Mouse (Mus musculus) heart, postnatal 4 days (tissue): Measurements from ENCODE around the gene Acp5. TPM values are rescaled to one million over a fixed set of nuclear protein-coding genes. Genes with fewer than 3 reads are reported as not detected.
"Not testable (repeated sequence)": the region's sequence is repeated elsewhere in the genome, so short reads cannot be mapped to it uniquely, and the experiment has no call there.

ENCODE experiments used
- DNase-seq: peaks from one replicate; pipeline ENCODE4 v3.0.0; 2021
- total RNA-seq, 2 experiments: library from RNA; stranded (reverse); gene quantifications; 2 replicates each; pipeline ENCODE4 v1.2.3; 2021

Gene Acp5
- 1 to 10 TPM in 1 of 2 experiments, under 1 TPM in 1; 0.71 to 1.6 TPM for total RNA-seq

DNA sequence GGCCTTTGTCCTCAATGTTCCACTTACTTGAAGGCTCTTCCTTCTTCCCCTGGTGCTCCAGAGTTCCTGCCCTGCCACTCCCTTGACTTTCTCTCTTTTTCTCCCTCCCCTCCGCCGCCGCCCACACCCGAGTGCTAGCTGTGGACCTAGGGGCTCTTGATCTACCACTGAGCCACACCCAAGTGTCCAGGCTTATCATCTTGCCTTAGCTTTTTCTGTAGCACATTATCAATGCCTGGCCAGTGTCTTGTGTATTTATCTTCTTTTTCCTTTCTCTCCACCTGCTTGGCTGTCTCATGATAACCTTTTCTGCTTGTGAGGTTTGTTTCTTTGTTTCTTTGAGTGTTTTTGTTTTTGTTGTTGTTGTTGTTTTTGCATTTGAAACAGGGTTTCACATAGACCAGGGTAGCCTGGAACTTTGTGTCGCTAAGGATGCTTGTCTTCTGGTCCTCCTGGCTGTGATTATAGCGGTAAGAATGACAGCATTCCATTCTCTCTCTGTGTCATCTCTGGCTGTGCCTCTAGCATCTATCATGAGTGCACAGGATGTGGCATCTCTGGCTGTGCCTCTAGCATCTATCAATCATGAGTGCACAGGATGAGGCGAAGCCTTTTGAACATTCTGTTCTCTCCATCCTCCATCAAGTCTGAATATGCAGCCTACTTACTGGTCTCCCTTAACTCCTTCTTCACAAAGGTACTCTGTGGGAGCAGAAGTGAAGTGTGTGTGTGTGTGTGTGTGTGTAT, at the start of gene Acp5:
Acp5 (minus strand) TSS at position 68 of the 747 bp plus-strand sequence.
- no peak for DNase-seq

GRCm38 (mm10) chr9:22172318-22172717, 36.8 kb upstream of the Acp5 start:
- no peak for DNase-seq

- no peak for DNase-seq
Observed at GRCm38 (mm10) chr9:22169327-22169726, 33.8 kb upstream of the Acp5 start.

DNA sequence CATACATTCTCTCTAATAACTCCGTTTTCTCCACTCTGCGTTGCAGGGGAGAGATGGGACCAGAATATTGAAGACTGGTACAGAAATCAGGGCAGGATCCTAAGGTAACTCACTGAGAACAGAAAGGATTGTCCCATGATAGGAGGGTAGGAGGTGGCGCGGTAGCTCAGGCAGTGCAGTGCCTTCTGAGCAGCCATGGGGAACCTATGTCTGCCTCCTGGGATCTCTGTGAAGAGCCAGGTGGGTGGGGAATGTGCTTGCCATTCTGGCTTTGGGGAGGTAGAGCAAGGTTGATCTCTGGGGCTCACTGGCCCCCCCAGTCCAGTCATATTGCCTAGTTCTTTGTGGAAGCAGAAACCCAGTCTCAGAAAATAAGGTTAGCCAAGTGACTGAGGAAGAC, 32.2 kb upstream of the Acp5 start:
- no peak for DNase-seq

DNA sequence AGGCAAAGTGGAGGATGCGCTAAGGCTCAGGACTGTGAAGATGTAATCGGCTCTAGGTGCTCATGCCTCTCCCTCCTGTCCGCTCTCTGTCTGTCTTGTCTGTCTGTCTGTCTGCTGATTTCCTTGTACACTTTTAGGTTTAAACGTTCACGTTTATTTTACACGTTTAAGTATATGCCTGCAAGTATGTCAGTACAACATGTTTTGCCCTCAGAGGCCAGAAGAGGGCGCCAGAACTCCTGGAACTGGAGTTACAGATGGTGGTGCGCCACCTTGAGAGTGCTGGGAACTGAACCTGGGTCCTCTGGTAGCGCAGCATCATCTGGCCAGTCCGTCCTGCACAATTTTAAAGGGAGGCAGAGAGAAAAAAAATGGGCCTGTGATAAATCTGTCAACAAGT, 31.2 kb upstream of the Acp5 start:
- DNase-seq, result no peak

- no peak for DNase-seq
Observed at GRCm38 (mm10) chr9:22165964-22166363, 30.5 kb upstream of the Acp5 start.

GRCm38 (mm10) chr9:22164711-22165668, 29.5 kb upstream of the Acp5 start:
- peak; percentile 39 for DNase-seq

DNA sequence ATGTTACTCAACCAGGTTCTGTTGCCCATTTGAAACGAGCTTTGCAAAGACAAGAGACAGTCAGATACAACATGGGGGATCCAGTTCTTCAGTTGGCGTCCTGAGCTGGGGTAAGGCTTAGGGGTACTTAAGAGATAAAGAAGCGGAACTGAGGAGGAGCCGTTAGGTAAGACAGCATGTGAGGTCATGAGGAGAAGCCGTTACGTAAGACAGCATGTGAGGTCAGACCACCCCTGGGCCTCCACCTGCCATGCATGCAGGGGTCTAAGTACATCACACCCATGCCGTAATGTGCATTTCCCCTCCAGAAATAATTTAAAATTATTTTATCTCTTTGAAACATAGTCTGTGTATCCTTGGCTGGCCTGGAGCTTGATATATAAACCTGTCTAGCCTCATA, 27.4 kb upstream of the Acp5 start:
- no peak for DNase-seq

GRCm38 (mm10) chr9:22162305-22162704, 26.8 kb upstream of the Acp5 start:
- DNase-seq, result no peak

DNA sequence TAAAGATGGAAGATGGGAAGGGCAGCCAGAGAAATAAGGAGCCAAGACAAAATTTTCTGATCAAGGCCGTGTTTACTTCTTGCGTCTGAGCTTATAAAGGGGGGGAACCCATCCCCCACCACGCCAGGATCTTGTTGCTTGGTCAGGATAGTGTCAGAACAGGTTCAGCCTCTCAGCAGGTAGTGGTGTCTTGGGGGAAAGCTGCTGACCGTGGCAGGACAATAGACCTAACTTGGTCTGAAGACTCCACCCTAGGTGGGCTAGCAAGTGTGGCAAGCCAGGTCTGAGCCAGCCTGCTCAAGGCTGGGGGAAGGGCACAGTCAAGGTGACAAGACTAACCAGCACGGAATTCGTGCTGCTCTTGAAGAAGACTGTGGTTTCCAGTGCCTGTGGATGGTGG, 25.8 kb upstream of the Acp5 start:
- DNase-seq, result no peak

DNA sequence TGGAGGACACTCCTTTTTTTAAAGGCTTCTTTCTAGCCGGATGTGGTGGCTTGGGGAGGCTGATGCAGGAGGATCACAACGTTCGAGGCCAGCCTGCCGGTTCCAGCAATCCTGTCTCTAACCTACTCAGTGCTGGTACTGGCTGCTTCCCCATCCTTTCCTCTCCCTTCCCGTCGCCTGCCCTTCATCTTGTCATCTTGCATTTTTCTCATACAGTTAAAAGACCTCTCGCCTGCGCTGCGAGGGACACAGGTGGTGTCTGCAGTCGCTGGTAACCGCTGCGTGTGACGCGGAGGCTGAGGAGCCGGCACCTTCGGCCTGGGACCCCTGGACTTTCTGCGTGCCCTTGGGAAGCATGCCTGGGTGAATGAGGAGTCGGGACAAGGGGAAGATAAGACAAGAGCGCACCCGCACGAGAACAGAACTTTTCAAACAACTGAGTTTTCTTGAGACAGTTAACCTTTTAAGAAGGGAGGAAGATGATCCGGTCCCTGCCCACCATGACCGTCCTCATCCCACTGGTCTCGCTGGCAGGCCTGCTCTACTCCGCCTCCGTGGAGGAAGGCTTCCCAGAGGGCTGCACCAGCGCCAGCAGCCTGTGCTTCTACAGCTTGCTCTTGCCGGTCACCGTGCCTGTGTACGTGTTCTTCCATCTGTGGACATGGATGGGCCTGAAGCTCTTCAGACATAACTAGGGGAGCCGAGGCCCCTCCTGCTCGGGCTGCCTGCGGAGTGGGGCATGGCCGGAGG, 22.2 kb upstream of the Acp5 start:
- DNase-seq, result no peak

- DNase-seq, result peak; percentile 100
Observed at GRCm38 (mm10) chr9:22156497-22157245, 21.2 kb upstream of the Acp5 start, which contains the start of gene Pigyl. Gene Pigyl, plus strand, starts transcription at chr9:22156846.

DNA sequence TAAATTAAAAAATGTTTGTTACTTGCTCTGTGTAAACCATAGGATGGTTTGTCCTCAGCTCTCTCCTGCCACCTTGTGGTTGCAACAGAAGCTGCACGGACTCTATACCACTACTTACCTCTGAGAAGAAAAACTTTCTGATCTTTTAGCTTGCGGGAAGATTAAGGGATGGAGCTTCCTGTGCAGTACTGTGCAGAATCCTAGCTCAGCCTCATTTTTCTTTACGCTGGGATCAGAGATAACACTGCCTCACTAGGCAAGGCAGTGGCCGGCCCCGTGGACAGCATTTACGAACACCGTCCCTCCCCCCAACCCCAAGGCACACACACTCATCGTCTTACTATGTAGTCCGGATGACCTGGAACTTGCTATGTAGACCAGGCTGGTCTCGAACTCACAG, 20.1 kb upstream of the Acp5 start:
- DNase-seq, result peak; percentile 78

- no peak for DNase-seq
Observed at GRCm38 (mm10) chr9:22153810-22154209, 18.3 kb upstream of the Acp5 start.

DNA sequence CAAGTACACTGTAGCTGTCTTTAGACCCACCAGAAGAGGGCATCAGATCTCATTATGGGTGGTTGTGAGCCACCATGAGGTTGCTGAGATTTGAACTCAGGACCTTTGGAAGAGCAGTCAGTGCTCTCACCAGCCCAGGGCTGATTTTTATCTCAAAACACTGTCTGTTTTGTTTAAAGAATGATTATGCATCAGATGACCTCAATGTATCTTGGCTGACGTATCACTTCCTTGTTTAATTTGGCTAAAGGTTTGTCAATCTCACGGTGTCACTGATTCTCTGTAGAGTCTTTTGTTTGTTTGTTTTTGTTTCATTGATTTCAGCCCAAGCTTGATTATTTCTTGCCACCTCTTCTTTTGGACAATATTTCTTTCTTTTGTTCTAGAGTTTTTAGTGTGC, 15.4 kb upstream of the Acp5 start:
- DNase-seq, result no peak

DNA sequence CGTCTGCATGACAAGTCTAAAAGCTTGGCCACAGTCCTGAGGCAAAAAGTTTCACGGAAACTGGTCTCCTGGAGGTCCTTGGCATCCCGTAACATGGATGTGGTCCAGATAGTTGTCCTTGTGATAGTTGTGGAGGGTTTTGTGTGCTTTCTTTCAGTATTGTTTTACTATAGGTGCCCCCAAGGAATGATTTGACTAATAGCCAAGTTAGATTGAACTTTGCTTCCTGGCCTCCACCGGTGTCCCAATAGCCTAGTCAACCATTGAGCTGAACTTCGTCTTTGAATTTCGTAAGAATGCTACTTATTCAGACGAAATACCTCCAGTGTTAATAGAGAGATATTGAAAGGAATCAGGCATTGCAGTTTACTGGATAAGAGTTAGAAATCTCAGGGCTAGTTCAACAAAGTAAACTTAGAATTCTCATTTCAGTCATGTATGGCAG, 14.8 kb upstream of the Acp5 start:
- not testable (repeated sequence) for DNase-seq

- DNase-seq, result no peak
Observed at GRCm38 (mm10) chr9:22149426-22150248, 14.1 kb upstream of the Acp5 start.

GRCm38 (mm10) chr9:22144304-22144965, 8.9 kb upstream of the Acp5 start:
- DNase-seq, result no peak

DNA sequence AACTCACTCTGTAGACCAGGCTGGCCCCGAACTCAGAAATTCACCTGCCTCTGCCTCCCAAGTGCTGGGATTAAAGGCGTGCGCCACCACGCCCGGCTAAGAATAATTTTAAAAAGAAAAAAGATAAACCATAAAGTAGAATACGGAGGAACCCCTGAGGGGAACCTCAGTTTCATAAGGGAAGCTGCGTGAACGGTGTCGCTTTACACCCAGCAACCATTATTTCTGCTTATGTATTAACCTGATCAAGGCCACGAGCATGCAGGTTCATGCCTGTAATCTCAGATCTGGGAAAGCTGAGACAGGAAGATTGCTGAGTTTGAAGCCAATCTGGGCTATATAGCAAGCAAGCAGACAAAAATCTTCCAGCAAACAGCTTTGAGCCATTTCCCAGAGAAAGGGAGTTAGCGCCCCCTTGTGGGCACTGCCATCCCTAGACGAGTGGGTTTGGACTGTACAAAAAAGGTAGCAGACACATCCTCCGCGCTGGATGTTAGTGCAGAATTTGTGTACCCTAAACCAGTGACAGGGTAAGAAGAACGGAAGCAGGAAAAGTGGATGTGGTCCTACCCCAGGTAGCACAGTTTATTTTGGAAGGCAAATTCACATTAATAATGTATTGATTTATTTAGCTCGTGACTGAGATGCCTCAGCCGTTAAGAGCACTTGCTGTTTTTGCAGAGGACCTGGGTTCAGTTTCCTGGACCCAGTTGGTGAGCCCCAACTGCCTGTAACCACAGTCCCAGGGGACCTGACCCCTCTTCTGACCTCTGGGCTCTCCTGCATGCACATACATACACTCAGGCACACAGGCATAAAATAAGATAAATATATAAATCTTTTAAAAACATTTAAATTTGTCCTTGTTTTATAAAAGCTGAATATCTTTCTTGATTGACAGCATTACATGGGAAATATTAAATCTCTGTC, 7.9 kb upstream of the Acp5 start:
- peak; percentile 92 for DNase-seq
